Mouse (Mus musculus) E14TG2a.4 (cell line): ENCODE data around the gene Nkain2.

Experiments
- CTCF ChIP-seq: conservative IDR thresholded peaks from 2 replicates; pipeline ENCODE4 v1.5.1; 2014; ENCODE audit warnings: low read length
- NANOG ChIP-seq: IDR thresholded peaks from 2 replicates; pipeline ENCODE4 v1.6.1; 2014; ENCODE audit warnings: borderline replicate concordance, low read length, mixed read lengths
- POU5F1 ChIP-seq: IDR thresholded peaks from 2 replicates; pipeline ENCODE4 v1.6.1; 2014; ENCODE audit warnings: low read length, borderline replicate concordance

DNA sequence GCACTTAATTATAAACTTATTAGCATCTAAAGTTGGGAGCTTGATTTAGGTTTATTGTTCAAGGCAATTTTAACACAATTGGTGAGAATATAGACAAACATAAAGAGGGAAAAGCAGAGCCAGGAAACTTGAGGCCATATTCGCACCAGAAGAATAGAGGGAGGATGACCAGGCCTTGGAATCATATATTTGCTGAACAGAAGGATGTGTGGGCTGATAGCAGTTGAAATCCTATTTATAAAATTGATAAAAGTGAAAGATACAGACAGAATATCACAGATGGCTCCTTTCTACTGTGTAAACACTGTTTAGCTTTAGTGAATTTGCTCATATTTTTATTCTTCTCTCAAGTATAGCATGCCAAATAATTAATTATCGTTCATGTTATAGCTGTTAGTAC is 958.3 kb downstream of the Nkain2 start:
- TF ChIP-seq CTCF (no peak), POU5F1 (no peak), NANOG (no peak)
